In genomic region chr6:137918156-137918555, GRCm38 (mm10) we compare ENCODE assay signal across 23 mouse cellular contexts.
"Had no signal": no experiment of that assay in that cellular context is flagged by ENCODE, and none has a peak within 500 bp of the region (broad histone marks: within the 10 kb centered on the region; RNA-seq: fewer than 3 reads in every experiment).

No protein-coding gene starts in this region.

- H3K4me1 ChIP-seq: heart, embryonic 10.5 days; heart, embryonic 12.5 days; hindbrain, embryonic 13.5 days; hindbrain, embryonic 15.5 days; kidney, embryonic 15.5 days; limb, embryonic 13.5 days; limb, embryonic 15.5 days; liver, embryonic 12.5 days had no signal

- H3K4me3 ChIP-seq: heart, embryonic 10.5 days; heart, embryonic 12.5 days; hindbrain, embryonic 13.5 days; hindbrain, embryonic 15.5 days; kidney, embryonic 15.5 days; limb, embryonic 13.5 days; limb, embryonic 15.5 days; liver, embryonic 12.5 days had no signal

- DNase-seq: gastrocnemius, postnatal 14 days; gastrocnemius, postnatal 36 days; heart, adult 18-20 months; heart, postnatal 10 days; kidney, adult 11 months; kidney, adult 2 months; kidney, adult 9 months; kidney, postnatal 14 days; kidney, postnatal 36 days; layer of hippocampus, adult 9-11 months; layer of hippocampus, postnatal 36 days; left cerebral cortex, postnatal 4 days had no signal

- H3K27ac ChIP-seq: heart, embryonic 10.5 days; hindbrain, embryonic 13.5 days; hindbrain, embryonic 15.5 days; hindbrain, postnatal 0 days; kidney, embryonic 15.5 days; kidney, postnatal 0 days; limb, embryonic 13.5 days; limb, embryonic 15.5 days; liver, embryonic 12.5 days; liver, embryonic 14.5 days had no signal
